Mouse (Mus musculus): Measurements from ENCODE around the gene Pla2g4b. TPM values are rescaled to one million over a fixed set of nuclear protein-coding genes. Genes with fewer than 3 reads are reported as not detected.

Pla2g4b gene
- polyA plus RNA-seq, 1 experiment from 2014 or later, result 5.4 TPM

DNA sequence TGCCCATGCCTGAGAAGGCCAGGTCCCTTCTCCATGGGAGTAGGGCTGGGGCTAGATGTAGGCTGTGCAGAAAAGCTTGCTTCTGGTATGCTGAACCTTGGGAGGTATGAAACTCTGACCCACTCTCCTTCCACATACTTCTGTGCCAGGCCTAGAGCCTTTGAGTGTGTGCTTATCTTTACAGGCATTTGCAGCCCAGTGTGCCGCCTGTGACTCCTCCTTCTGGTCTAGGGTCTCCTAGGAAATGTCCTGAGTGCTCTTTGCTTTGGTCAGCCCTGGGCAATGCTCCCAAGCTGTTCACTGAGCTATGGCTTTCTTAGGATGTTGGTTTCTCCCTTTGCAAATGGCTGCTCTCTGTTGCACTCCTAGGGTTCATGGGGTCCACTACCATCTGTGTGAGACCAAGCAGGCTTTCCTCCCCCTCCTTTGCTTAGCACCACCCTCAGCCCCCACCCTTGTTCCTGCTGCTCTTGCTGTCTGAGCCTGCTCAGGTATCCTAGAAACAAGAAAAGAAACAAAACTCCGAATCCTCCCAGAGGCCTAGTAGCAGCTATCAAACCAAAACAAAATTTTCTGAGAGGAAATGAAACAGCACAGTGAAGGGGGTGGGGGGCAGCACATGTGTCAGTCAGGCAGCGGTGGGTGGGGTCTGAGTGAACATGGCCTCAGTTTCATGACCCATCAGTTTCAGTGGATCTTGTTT is 32.2 kb upstream of the Pla2g4b start:
- H3K4me1 ChIP-seq (replicated peaks), result no peaks in the 10 kb centered on the region
- no peak overlapping the region for H3K27ac ChIP-seq
- no peak overlapping the region for H3K9ac ChIP-seq (replicated peaks)
- peaks cover 9% of the 10 kb centered on the region; the same call in 1 of the 2 replicates for H3K36me3 ChIP-seq
- whole genome bisulfite sequencing, result 79% methylated on average over 3 of the region's 3 CpGs
- H3K4me2 ChIP-seq (replicated peaks), result no peak overlapping the region
- H3K27me3 ChIP-seq, result no peaks in the 10 kb centered on the region
- H3K9me3 ChIP-seq, result no peaks in the 10 kb centered on the region
- H3K4me3 ChIP-seq (replicated peaks), result no peak overlapping the region
- no peak for ATAC-seq

DNA sequence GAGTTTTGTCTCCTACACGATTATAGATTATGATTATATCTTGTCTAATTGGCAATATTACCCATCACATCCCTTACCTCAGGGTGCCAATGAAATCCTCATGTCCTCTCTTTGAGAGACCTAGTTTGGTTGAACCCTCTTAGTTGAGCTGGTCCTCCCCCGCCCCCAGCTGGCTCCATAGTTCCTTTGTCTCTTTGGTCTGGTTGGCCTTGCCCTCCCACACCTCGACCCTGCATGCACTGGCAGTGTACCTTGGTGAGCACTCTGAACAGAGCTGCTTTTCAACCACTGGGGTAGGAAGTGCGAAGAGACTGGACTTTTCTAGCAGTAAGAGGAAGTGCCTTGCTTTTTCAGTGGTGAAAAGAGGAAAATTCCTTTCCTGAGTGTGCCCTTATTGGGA is 31.3 kb upstream of the Pla2g4b start:
- no peak overlapping the region for H3K4me3 ChIP-seq (replicated peaks)

DNA sequence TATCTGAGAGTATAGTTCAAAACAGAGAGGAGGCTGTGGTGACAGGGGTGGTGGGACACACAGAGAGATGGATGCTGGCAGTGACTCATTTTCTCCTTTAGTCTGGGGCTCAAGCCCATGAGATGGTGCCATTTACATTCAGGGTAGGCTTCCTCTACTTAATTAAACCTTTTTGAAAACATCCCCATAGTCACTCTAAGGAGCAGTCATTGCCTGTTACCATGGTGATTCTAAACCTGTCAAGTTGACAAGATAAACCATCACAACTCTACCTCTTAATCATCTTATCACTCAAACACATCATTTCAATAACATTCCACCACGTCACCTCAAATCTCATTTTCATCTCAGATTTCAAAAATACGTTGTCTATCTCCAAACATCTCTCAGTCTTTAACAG is 29.2 kb upstream of the Pla2g4b start:
- Histone ChIP-seq H3K9me3 (no peaks in the 10 kb centered on the region), H3K4me2 (replicated peaks) (no peak overlapping the region), H3K27me3 (no peaks in the 10 kb centered on the region), H3K4me1 (replicated peaks) (no peaks in the 10 kb centered on the region), H3K27ac (no peak overlapping the region), H3K9ac (replicated peaks) (no peak overlapping the region), H3K36me3 (peaks cover under 1% of the 10 kb centered on the region; the same call in 1 of the 2 replicates), H3K4me3 (replicated peaks) (no peak overlapping the region)
- no peak for ATAC-seq
- WGBS, result 88% methylated on average over 2 of the region's 2 CpGs

More for the DNA sequence above, 31.3 kb upstream of the Pla2g4b start:
- H3K4me1 ChIP-seq (replicated peaks), result no peaks in the 10 kb centered on the region
- no peak overlapping the region for H3K9ac ChIP-seq (replicated peaks)
- no peak overlapping the region for H3K4me2 ChIP-seq (replicated peaks)
- H3K36me3 ChIP-seq, result peaks cover 9% of the 10 kb centered on the region; the same call in 1 of the 2 replicates
- H3K27me3 ChIP-seq, result no peaks in the 10 kb centered on the region
- WGBS, result 79% methylated on average over 4 of the region's 4 CpGs
- H3K27ac ChIP-seq, result no peak overlapping the region
- H3K9me3 ChIP-seq, result no peaks in the 10 kb centered on the region
- ATAC-seq, result no peak

DNA sequence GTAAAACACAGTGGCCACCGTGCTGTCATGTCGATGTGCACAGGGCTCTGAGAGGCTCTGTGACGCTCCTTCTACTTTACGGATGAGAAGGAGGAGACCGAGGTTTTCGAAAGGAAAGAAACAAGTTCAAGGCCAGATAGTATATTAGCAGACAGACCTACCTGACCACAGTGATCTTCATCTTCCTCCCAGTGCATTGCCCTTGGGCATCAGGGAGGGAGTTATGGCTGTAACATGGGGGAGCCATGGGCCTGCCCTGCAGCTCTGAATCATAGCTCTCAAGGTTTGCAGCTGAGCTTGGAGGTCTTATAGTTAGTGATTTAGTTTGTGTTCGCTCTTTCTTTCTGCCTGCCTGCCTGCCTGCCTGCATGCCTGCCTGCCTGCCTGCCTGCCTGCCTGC is 26.5 kb upstream of the Pla2g4b start:
- no peak for ATAC-seq
- Histone ChIP-seq H3K9me3 (no peaks in the 10 kb centered on the region), H3K9ac (replicated peaks) (no peak overlapping the region), H3K4me3 (replicated peaks) (no peak overlapping the region), H3K27ac (no peak overlapping the region), H3K27me3 (no peaks in the 10 kb centered on the region), H3K36me3 (0 out of 2 replicates have a peak, but pooled peaks cover 5% of the 10 kb centered on the region), H3K4me1 (replicated peaks) (no peaks in the 10 kb centered on the region), H3K4me2 (replicated peaks) (no peak overlapping the region)
- 90% methylated on average over 7 of the region's 7 CpGs for WGBS

DNA sequence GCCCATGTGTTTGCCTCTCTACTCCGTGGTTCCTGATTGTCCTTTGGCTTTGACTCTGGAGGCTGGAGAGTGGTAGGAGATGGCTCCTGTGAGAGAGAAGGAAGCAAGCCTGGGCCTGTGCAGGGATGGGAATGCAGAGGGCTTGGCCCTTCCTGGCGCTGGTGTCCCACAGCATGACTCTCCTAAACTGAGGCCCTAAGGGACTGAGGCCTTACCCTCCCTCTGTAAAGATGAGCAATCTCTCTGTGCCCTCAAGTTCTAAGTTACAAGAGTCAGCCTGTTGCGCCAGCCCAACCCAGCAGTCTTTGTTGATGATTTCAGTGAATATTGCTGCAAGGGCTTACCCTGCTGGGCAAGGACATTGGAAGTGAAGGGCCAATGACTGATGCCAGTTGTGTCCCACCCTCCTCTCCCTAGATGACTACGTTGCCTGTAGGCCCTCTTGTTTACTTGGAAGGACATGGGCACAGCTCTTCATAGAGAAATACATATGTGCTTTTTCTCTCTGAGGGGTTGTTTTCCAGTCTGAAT is 25.5 kb upstream of the Pla2g4b start:
- 87% methylated on average over 4 of the region's 4 CpGs for WGBS

DNA sequence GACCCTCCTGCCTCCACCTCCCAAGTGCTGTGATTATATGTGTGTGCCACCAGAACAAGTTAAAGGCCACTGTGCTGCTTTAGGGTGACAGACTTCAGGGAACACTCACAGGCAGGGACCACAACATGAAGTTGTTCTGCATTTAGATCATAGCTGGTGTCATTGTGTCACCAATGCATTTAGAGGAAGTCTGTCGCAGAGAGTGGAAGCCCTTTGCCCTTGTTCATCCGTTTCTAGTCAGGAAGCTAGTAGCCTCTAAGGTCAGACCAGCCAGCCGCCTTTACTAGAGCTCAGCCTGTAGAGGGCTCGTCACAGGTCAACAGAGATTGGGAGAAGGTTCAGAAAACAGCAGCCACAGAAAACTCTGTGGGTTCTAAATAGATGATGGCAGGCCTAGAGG is 24.5 kb upstream of the Pla2g4b start:
- Histone ChIP-seq H3K9me3 (no peaks in the 10 kb centered on the region), H3K4me2 (replicated peaks) (no peak overlapping the region), H3K36me3 (peaks cover 17% of the 10 kb centered on the region), H3K4me1 (replicated peaks) (no peaks in the 10 kb centered on the region), H3K4me3 (replicated peaks) (no peak overlapping the region), H3K9ac (replicated peaks) (no peak overlapping the region), H3K27ac (no peak overlapping the region), H3K27me3 (no peaks in the 10 kb centered on the region)
- ATAC-seq, result no peak
- WGBS, result 89% methylated on average over 4 of the region's 4 CpGs

More for the DNA sequence above, 25.5 kb upstream of the Pla2g4b start:
- Histone ChIP-seq H3K9me3 (no peaks in the 10 kb centered on the region), H3K4me2 (replicated peaks) (no peak overlapping the region), H3K4me1 (replicated peaks) (no peaks in the 10 kb centered on the region), H3K9ac (replicated peaks) (no peak overlapping the region), H3K27ac (no peak overlapping the region), H3K27me3 (no peaks in the 10 kb centered on the region), H3K36me3 (peaks cover 8% of the 10 kb centered on the region), H3K4me3 (replicated peaks) (no peak overlapping the region)
- no peak for ATAC-seq

DNA sequence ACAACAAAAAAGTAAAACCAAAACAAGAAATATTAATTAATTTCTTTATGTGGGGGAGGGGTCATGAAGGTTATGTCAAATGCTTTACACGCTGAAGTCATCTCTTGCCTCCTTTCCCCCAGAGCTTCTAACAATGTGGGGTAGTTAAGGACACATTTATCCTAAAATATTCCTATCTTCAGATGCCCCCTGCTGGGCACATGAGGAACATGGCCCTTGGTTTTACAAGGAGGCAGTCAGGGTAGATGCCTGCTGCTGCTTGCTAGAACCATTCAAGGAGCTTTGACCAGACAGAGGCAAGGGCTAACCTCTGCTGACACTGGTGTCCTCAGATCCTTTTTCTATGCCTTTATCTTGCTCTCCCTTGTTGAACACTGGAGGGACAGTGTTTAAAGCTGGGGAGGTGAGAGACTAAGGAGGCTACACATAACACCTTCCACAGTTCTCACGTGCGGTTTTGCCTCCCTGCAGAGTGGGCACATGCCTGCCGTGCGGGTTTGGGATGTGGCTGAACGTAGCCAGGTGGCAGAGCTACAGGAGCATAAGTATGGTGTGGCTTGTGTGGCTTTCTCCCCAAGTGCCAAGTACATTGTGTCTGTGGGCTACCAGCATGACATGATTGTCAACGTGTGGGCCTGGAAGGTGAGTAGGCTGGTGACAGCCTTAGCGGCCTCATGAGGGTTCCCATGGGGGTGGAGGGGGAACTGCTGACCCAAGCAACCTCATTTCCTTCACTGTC is 21.6 kb upstream of the Pla2g4b start:
- Histone ChIP-seq H3K9ac (replicated peaks) (no peak overlapping the region), H3K4me2 (replicated peaks) (no peak overlapping the region), H3K36me3 (peaks cover 36% of the 10 kb centered on the region), H3K4me1 (replicated peaks) (no peaks in the 10 kb centered on the region), H3K27ac (no peak overlapping the region), H3K4me3 (replicated peaks) (no peak overlapping the region), H3K9me3 (no peaks in the 10 kb centered on the region), H3K27me3 (no peaks in the 10 kb centered on the region)
- ATAC-seq, result 0 out of 2 replicates have a peak, but pooled peaks have one; percentile 40
- 90% methylated on average over 8 of the region's 8 CpGs for WGBS

DNA sequence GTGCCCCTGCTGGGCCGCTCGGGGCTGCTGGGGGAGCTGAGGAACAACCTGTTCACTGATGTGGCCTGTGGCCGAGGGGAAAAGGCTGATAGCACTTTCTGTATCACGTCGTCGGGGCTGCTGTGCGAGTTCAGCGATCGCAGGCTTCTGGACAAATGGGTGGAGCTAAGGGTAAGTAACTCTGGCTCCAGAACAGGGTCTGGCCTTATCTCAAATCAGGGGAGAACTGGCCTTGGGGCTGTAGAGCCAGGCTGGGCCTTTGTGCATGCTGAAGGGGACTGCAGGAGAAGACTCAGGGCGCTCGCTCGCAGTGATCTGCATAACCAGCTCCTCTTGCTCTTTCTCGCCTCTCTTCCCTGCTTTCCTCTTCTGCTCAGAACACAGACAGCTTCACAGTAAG is 20.3 kb upstream of the Pla2g4b start:
- no peak overlapping the region for H3K4me2 ChIP-seq (replicated peaks)
- no peak overlapping the region for H3K4me3 ChIP-seq (replicated peaks)
- ATAC-seq, result no peak
- 92% methylated on average over 13 of the region's 13 CpGs for WGBS
- peaks cover 49% of the 10 kb centered on the region for H3K36me3 ChIP-seq
- no peaks in the 10 kb centered on the region for H3K4me1 ChIP-seq (replicated peaks)
- no peaks in the 10 kb centered on the region for H3K9me3 ChIP-seq
- no peak overlapping the region for H3K9ac ChIP-seq (replicated peaks)
- H3K27me3 ChIP-seq, result no peaks in the 10 kb centered on the region
- H3K27ac ChIP-seq, result no peak overlapping the region

DNA sequence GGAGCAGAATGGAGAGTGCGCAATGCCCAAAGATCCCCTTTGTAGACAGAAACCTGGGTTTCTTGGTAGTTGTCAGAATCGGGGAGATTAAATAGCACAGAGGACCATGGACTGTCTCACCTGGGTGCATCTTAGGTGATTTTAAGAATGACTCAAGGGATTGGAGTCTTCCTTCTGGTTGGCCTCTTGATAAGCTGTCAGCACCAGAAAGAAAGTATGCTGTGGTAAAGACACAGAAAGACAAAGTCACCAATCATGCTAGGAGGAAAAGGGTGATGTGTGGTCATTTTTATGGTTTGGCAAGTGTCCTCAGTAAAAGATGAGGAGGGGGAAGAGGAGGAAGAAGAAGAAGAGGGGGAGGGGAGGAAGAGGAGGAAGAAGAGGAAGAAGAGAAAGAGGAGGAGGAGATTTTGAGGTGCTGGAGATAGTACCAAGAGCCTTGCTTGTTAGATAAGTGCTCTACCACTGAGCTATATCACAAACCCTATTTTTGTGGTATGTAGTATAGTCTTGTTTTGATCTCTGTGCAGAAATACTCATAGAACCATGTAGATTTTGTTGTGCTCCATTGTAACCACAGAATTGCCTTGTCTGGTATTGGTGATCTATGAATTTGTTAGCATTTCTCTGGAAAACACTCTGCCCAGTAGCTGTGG is 19.3 kb upstream of the Pla2g4b start:
- WGBS, result 94% methylated on average over 2 of the region's 2 CpGs
- Histone ChIP-seq H3K4me3 (replicated peaks) (no peak overlapping the region), H3K27me3 (no peaks in the 10 kb centered on the region), H3K4me2 (replicated peaks) (no peak overlapping the region), H3K9me3 (no peaks in the 10 kb centered on the region), H3K4me1 (replicated peaks) (no peaks in the 10 kb centered on the region), H3K36me3 (peaks cover 59% of the 10 kb centered on the region), H3K9ac (replicated peaks) (no peak overlapping the region), H3K27ac (no peak overlapping the region)
- no peak for ATAC-seq

DNA sequence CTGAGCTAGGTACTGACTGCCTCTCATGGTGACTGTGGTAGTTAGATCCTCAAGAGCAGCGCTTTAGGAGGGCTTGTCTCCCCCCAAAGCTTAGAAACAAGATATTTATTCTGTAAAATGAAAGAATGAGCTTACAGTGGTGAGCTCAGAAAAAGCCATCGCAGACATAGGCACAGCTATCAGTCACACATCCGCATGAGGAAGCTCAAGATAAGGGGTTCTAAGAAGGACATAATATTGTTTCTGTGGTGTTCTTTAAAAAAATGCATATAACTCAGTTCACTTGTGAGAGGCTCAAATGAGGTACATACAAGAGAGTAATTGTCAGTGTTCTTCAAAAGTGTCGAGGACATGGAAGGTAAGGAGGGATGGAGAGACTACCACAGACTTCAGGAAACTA is 17.3 kb upstream of the Pla2g4b start:
- no peaks in the 10 kb centered on the region for H3K4me1 ChIP-seq (replicated peaks)
- H3K27me3 ChIP-seq, result no peaks in the 10 kb centered on the region
- no peaks in the 10 kb centered on the region for H3K9me3 ChIP-seq
- no peak overlapping the region for H3K9ac ChIP-seq (replicated peaks)
- no peak overlapping the region for H3K4me2 ChIP-seq (replicated peaks)
- peaks cover 74% of the 10 kb centered on the region for H3K36me3 ChIP-seq
- H3K27ac ChIP-seq, result no peak overlapping the region
- H3K4me3 ChIP-seq (replicated peaks), result no peak overlapping the region
- no peak for ATAC-seq
- 92% methylated on average over 4 of the region's 4 CpGs for WGBS

DNA sequence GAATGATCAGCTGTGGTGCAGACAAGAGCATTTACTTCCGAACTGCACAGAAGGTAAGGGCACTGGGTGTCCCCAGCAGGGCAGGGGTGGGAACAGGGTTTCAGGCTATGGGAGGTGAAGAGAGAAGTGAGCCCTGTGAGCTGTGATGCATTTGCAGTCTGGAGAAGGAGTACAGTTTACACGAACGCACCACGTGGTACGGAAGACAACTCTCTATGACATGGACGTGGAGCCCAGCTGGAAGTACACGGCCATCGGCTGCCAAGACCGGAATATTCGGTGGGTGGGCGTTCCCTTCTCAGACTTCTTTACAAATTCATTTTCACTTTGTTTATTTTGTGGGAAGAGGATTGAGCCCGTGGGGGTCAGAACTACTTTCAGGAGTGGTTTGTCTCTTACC is 15.6 kb upstream of the Pla2g4b start:
- peaks cover 88% of the 10 kb centered on the region for H3K36me3 ChIP-seq

DNA sequence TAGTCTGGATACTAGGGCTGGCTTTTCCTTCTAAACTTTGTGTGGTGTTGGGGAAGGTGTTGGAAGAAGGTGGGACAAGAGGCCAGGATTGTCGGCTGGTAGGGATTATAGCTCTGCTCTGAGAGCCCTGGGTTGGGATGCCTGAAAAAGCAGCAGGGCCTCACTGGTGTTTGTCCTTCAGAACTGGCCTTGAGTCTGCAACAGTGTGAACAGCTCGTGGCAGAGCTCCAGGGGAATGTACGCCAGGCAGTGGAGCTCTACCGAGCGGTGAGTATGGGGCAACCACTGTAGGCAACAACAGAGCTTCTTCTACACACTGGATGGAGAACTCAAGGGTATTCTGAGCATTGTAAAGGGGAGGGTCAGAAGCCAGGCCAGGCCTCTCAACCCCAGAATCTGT is 8.9 kb upstream of the Pla2g4b start:
- Histone ChIP-seq H3K36me3 (peaks cover 63% of the 10 kb centered on the region), H3K27ac (no peak overlapping the region), H3K9me3 (no peaks in the 10 kb centered on the region), H3K4me3 (replicated peaks) (no peak overlapping the region), H3K27me3 (no peaks in the 10 kb centered on the region), H3K4me2 (replicated peaks) (no peak overlapping the region), H3K9ac (replicated peaks) (no peak overlapping the region), H3K4me1 (replicated peaks) (peaks cover 19% of the 10 kb centered on the region)
- WGBS, result 91% methylated on average over 5 of the region's 5 CpGs
- ATAC-seq, result no peak

More for the DNA sequence above, 15.6 kb upstream of the Pla2g4b start:
- Histone ChIP-seq H3K27me3 (no peaks in the 10 kb centered on the region), H3K9ac (replicated peaks) (no peak overlapping the region), H3K4me2 (replicated peaks) (no peak overlapping the region), H3K27ac (no peak overlapping the region), H3K4me1 (replicated peaks) (no peaks in the 10 kb centered on the region), H3K9me3 (no peaks in the 10 kb centered on the region), H3K4me3 (replicated peaks) (no peak overlapping the region)
- 95% methylated on average over 12 of the region's 12 CpGs for WGBS
- no peak for ATAC-seq

Measured in midbrain, embryonic 13.5 days (tissue).